Mouse (Mus musculus) limb, embryonic 14.5 days (tissue): ENCODE data around the gene Fam206a. TPM values are rescaled to one million over a fixed set of nuclear protein-coding genes. Genes with fewer than 3 reads are reported as not detected.

Experiments used
- ATAC-seq: fragments of 200-750 bp; cut with Nextera tagmentation; 2 replicates; pipeline ENCODE4 v1.8.0; 2017; ENCODE audit warnings: low read depth, moderate number of reproducible peaks, moderate TSS enrichment; ENCODE audit not compliant: low FRiP score
- DNase-seq: peaks from one replicate; pipeline ENCODE4 v3.0.0-alpha.2; 2015; ENCODE audit warnings: low spot score
- H3K27ac ChIP-seq: fragments of 300-500 bp; sonication (generic); replicated peaks from 2 replicates; pipeline ENCODE4 v1.5.1; 2014; ENCODE audit warnings: low read depth, mild to moderate bottlenecking, low read length, moderate library complexity, mixed read lengths
- H3K27me3 ChIP-seq: fragments of 300-500 bp; sonication (generic); 2 replicates; pipeline ENCODE4 v1.6.1; 2014; ENCODE audit warnings: low read length, mixed read lengths; ENCODE audit not compliant: control insufficient read depth, insufficient read depth
- H3K36me3 ChIP-seq: fragments of 300-500 bp; sonication (generic); 2 replicates; pipeline ENCODE4 v1.6.1; 2014; ENCODE audit warnings: mild to moderate bottlenecking, low read length, moderate library complexity, mixed read lengths; ENCODE audit not compliant: control insufficient read depth, insufficient read depth
- H3K4me1 ChIP-seq: fragments of 300-500 bp; sonication (generic); 2 replicates; pipeline ENCODE4 v1.6.1; 2014; ENCODE audit warnings: antibody characterized with exemption, low read length, mixed read lengths; ENCODE audit not compliant: control insufficient read depth, insufficient read depth
- H3K4me2 ChIP-seq: fragments of 300-500 bp; sonication (generic); replicated peaks from 2 replicates; pipeline ENCODE4 v1.6.1; 2014; ENCODE audit warnings: low read depth, mild to moderate bottlenecking, low read length, moderate library complexity; ENCODE audit not compliant: severe bottlenecking
- H3K4me3 ChIP-seq: fragments of 300-500 bp; sonication (generic); replicated peaks from 2 replicates; pipeline ENCODE4 v1.5.1; 2014; ENCODE audit warnings: low read length
- H3K9ac ChIP-seq: fragments of 300-500 bp; sonication (generic); 2 replicates; pipeline ENCODE4 v1.6.1; 2014; ENCODE audit warnings: mild to moderate bottlenecking, low read depth, low read length, moderate library complexity; ENCODE audit not compliant: severe bottlenecking
- H3K9me3 ChIP-seq: fragments of 300-500 bp; sonication (generic); 2 replicates; pipeline ENCODE4 v1.6.1; 2016; ENCODE audit warnings: low read length; ENCODE audit not compliant: control insufficient read depth
- POLR2A ChIP-seq: fragments of 200-500 bp; IDR thresholded peaks from 2 replicates; pipeline ENCODE4 v1.8.0; 2012; ENCODE audit warnings: inconsistent platforms, mild to moderate bottlenecking, moderate library complexity, borderline replicate concordance; ENCODE audit not compliant: insufficient read depth, insufficient read length; ENCODE audit errors: extremely low read depth
- WGBS: fragments of 180-500 bp; shearing (Covaris S2); extraction: QIAGEN DNeasy Blood & Tissue Kit; methylation state at CpG from one replicate; pipeline ENCODE4 v1.1.7; 2014; 5-methylcytosine and 5-hydroxymethylcytosine counted together
- polyA plus RNA-seq, 2 experiments: library from polyadenylated mRNA; depleted of rRNA in 1 of 2; stranded (reverse) in 1 of 2; unstranded in 1 of 2; fragments of >200 nt; fragmentation: Nextera tagmentation in 1 of 2; extraction: Ambion mirVana in 1 of 2; gene quantifications; 2 replicates each; pipeline versions ENCODE4 v1.2.1 to v1.2.3; 2012 to 2014

Gene Fam206a
- polyA plus RNA-seq, 2 experiments: 12.7 to 18.5 TPM

DNA sequence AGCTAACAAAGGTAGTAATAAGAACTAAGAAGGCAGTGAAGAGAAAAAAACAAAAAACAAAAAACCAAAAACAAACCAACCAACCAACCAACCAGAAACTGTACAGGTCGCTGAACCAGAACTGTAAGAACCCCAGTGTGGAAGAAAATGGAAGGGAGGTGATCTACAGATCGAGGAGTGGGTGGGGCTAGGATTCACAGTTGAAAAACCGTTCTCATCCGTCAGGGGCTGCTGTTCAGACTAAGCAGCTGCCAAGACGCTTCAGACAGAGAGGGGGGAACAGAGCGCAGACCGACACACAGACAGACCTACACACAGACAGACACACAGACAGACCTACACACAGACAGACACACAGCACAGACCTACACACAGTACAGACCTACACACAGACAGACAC lies 40.4 kb downstream of the Fam206a start:
- H3K4me2 ChIP-seq: no peak overlapping the region
- DNase-seq: no peak
- peaks cover 5% of the 10 kb centered on the region; the same call in 1 of the 2 replicates for H3K9me3 ChIP-seq
- H3K27me3 ChIP-seq: no peaks in the 10 kb centered on the region
- no peaks in the 10 kb centered on the region for H3K4me1 ChIP-seq
- H3K27ac ChIP-seq: no peak overlapping the region
- no peak for ATAC-seq
- peaks cover 39% of the 10 kb centered on the region for H3K36me3 ChIP-seq
- H3K4me3 ChIP-seq: no peak overlapping the region
- H3K9ac ChIP-seq: no peak overlapping the region
- no peak for TF ChIP-seq POLR2A
- WGBS: 79% methylated on average over 7 of the region's 7 CpGs

GRCm38 (mm10) chr4:56843963-56844362 lies 41.8 kb downstream of the Fam206a start:
- no peaks in the 10 kb centered on the region for H3K4me1 ChIP-seq
- no peak overlapping the region for H3K4me2 ChIP-seq
- peaks cover 5% of the 10 kb centered on the region; the same call in 1 of the 2 replicates for H3K9me3 ChIP-seq
- H3K27ac ChIP-seq: no peak overlapping the region
- DNase-seq: no peak
- no peak for ATAC-seq
- no peaks in the 10 kb centered on the region for H3K27me3 ChIP-seq
- peaks cover 26% of the 10 kb centered on the region for H3K36me3 ChIP-seq
- no peak overlapping the region for H3K4me3 ChIP-seq
- H3K9ac ChIP-seq: no peak overlapping the region
- 86% methylated on average over 2 of the region's 2 CpGs for WGBS
- no peak for TF ChIP-seq POLR2A

DNA sequence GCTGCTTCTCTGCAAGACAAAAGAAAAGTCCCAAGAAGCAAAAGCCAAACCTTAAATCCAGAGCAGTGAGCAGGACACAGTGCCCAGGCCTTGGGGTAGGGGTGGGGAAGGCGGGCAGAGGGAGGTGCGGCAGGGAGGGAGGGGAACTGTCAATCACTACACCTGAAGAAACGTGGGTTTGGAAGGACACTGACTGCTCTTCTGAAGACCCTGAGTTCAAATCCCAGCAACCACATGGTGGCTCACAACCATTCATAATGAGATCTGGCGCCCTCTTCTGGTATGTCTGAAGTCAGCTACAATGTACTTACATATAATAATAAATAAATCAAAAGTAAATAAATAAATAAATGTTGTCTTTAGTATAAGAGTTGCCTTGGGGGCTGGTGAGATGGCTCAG lies 42.8 kb downstream of the Fam206a start:
- Histone ChIP-seq H3K4me1 (no peaks in the 10 kb centered on the region), H3K4me3 (no peak overlapping the region)
- WGBS: 90% methylated on average over 4 of the region's 4 CpGs

GRCm38 (mm10) chr4:56845896-56846533 lies 43.9 kb downstream of the Fam206a start:
- Histone ChIP-seq H3K27me3 (no peaks in the 10 kb centered on the region), H3K9ac (no peak overlapping the region), H3K36me3 (peaks cover 14% of the 10 kb centered on the region), H3K27ac (no peak overlapping the region), H3K4me2 (no peak overlapping the region), H3K4me1 (0 out of 2 replicates have a peak, but pooled peaks cover 3% of the 10 kb centered on the region), H3K4me3 (no peak overlapping the region), H3K9me3 (peaks cover 5% of the 10 kb centered on the region; the same call in 1 of the 2 replicates)
- DNase-seq (no peak), ATAC-seq (no peak)
- no peak for TF ChIP-seq POLR2A
- WGBS: 60% methylated on average over 11 of the region's 12 CpGs

More for the DNA sequence above, 42.8 kb downstream of the Fam206a start:
- no peak for DNase-seq
- peaks cover 5% of the 10 kb centered on the region; the same call in 1 of the 2 replicates for H3K9me3 ChIP-seq
- TF ChIP-seq POLR2A: no peak
- peaks cover 22% of the 10 kb centered on the region for H3K36me3 ChIP-seq
- H3K27me3 ChIP-seq: no peaks in the 10 kb centered on the region
- H3K27ac ChIP-seq: no peak overlapping the region
- H3K9ac ChIP-seq: no peak overlapping the region
- no peak overlapping the region for H3K4me2 ChIP-seq
- ATAC-seq: no peak

GRCm38 (mm10) chr4:56847400-56847799 lies 45.3 kb downstream of the Fam206a start:
- Histone ChIP-seq H3K9me3 (peaks cover 5% of the 10 kb centered on the region; the same call in 1 of the 2 replicates), H3K9ac (no peak overlapping the region), H3K36me3 (peaks cover 13% of the 10 kb centered on the region), H3K27me3 (no peaks in the 10 kb centered on the region), H3K4me3 (no peak overlapping the region), H3K27ac (no peak overlapping the region), H3K4me2 (no peak overlapping the region), H3K4me1 (0 out of 2 replicates have a peak, but pooled peaks cover 3% of the 10 kb centered on the region)
- TF ChIP-seq POLR2A: no peak
- DNase-seq (no peak), ATAC-seq (no peak)
- 89% methylated on average over 3 of the region's 3 CpGs for WGBS

GRCm38 (mm10) chr4:56848044-56848443 lies 45.9 kb downstream of the Fam206a start:
- no peak for ATAC-seq
- Histone ChIP-seq H3K4me1 (0 out of 2 replicates have a peak, but pooled peaks cover 3% of the 10 kb centered on the region), H3K4me3 (no peak overlapping the region), H3K36me3 (peaks cover 13% of the 10 kb centered on the region), H3K27me3 (no peaks in the 10 kb centered on the region), H3K4me2 (no peak overlapping the region), H3K27ac (no peak overlapping the region), H3K9ac (no peak overlapping the region), H3K9me3 (peaks cover 5% of the 10 kb centered on the region; the same call in 1 of the 2 replicates)
- no peak for TF ChIP-seq POLR2A
- 86% methylated on average over 6 of the region's 6 CpGs for WGBS
- no peak for DNase-seq
